Mouse (Mus musculus) myocyte (in vitro differentiated cells): ENCODE data around the gene Polr3b.

Experiments used
- CEBPB ChIP-seq: IDR thresholded peaks from 2 replicates; pipeline ENCODE4 v1.6.1; 2011; ENCODE audit warnings: mild to moderate bottlenecking, moderate library complexity; ENCODE audit not compliant: poor library complexity, insufficient read depth, severe bottlenecking
- E2F4 ChIP-seq: IDR thresholded peaks from one replicate; pipeline ENCODE4 v1.6.1; 2011; ENCODE audit warnings: mild to moderate bottlenecking, control low read depth, moderate library complexity; ENCODE audit not compliant: insufficient read depth
- MAX ChIP-seq: IDR thresholded peaks from one replicate; pipeline ENCODE4 v1.6.1; 2011; ENCODE audit warnings: low read depth, mild to moderate bottlenecking, control low read depth
- MYOD1 ChIP-seq, 3 experiments: IDR thresholded peaks; one replicate each; pipeline ENCODE4 v1.6.1; 2011; ENCODE audit warnings: control low read depth in 2 of 3, low read depth in 2 of 3, mild to moderate bottlenecking in 2 of 3, moderate library complexity in 1 of 3; ENCODE audit not compliant: insufficient read length in 2 of 3, control insufficient read depth in 1 of 3
- MYOG ChIP-seq, 3 experiments: IDR thresholded peaks; one replicate each; pipeline ENCODE4 v1.6.1; 2011; ENCODE audit warnings: control low read depth in 2 of 3, low read depth in 2 of 3, mild to moderate bottlenecking in 2 of 3; ENCODE audit not compliant: insufficient read length in 2 of 3, control insufficient read depth in 1 of 3, insufficient read depth in 1 of 3
- POLR2A ChIP-seq: IDR thresholded peaks from one replicate; pipeline ENCODE4 v1.6.1; 2011; ENCODE audit warnings: low read depth, mild to moderate bottlenecking, control low read depth, moderate library complexity; ENCODE audit not compliant: insufficient read length
- POLR2AphosphoS2 ChIP-seq: IDR thresholded peaks from one replicate; pipeline ENCODE4 v1.6.1; 2011; ENCODE audit warnings: low read depth, control low read depth; ENCODE audit not compliant: insufficient read length
- SRF ChIP-seq: IDR thresholded peaks from one replicate; pipeline ENCODE4 v1.6.1; 2011; ENCODE audit warnings: low read depth; ENCODE audit not compliant: control insufficient read depth, insufficient read length
- TCF12 ChIP-seq: IDR thresholded peaks from one replicate; pipeline ENCODE4 v1.6.1; 2011; ENCODE audit warnings: mild to moderate bottlenecking, control low read depth; ENCODE audit not compliant: poor library complexity, insufficient read depth, severe bottlenecking
- USF1 ChIP-seq: IDR thresholded peaks from one replicate; pipeline ENCODE4 v1.6.1; 2011; ENCODE audit warnings: low read depth, mild to moderate bottlenecking, control low read depth, moderate library complexity

GRCm38 (mm10) chr10:84608361-84608760, 13.7 kb upstream of the Polr3b start:
- TF ChIP-seq MYOG (IDR thresholded peaks at IDR 0.05; ENCODE audit: control insufficient read depth in 1 of 3, insufficient read depth in 1 of 3, insufficient read length in 2 of 3, low read depth in 2 of 3) = no peak
- no peak for TF ChIP-seq MAX
- TF ChIP-seq E2F4 = no peak
- TF ChIP-seq POLR2A = no peak
- TF ChIP-seq USF1 = no peak
- TF ChIP-seq TCF12 = no peak
- TF ChIP-seq CEBPB = no peak
- TF ChIP-seq MYOD1 (IDR thresholded peaks at IDR 0.05; ENCODE audit: control insufficient read depth in 1 of 3, insufficient read length in 2 of 3, low read depth in 2 of 3) = no peak
- TF ChIP-seq POLR2AphosphoS2 = no peak
- TF ChIP-seq SRF = no peak
